Mouse (Mus musculus) kidney, postnatal 4 days (tissue): ENCODE measurements around the gene Mageb3.
A peak's percentile ranks its signal among the peaks of the same experiment; 100 is the strongest.
"Not testable (repeated sequence)": the region's sequence is repeated elsewhere in the genome, so short reads cannot be mapped to it uniquely, and the experiment has no call there.

Experiments
- DNase-seq, 2 experiments: peaks; one replicate each; pipeline ENCODE4 v3.0.0; 2021; ENCODE audit warnings: mixed read lengths in 2 of 2

Gene Mageb3

DNA sequence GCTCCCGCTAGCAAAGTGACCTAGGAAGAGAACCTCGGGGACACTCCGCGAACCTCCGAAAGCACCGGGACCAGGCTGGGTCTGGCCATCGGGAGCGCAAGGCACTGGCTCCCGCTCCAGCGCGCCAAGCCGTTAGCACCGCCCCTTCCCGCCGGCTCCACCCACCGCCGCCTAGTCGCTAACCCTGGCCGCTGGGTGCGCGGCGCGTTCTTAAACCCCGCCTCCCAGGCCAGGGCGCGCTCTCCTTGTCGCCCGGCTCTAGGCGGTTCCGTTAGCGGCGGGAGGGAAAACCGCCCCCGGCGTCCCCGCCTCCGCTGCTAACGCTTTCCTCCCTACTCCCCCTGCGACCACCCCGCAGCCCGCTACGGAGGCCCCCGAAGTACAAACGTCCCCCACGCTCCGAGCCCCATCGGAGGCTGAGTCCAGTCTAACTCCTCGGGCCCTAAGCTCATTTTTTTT is at the start of gene Mageb3, which contains the start of gene Ctdspl2:
TSS of gene Mageb3 (minus strand) at position 328 of the 459 bp plus-strand sequence.
TSS of gene Ctdspl2 (plus strand) at position 237 of the 459 bp plus-strand sequence.
- peak; percentile 98 to 99 for DNase-seq

DNA sequence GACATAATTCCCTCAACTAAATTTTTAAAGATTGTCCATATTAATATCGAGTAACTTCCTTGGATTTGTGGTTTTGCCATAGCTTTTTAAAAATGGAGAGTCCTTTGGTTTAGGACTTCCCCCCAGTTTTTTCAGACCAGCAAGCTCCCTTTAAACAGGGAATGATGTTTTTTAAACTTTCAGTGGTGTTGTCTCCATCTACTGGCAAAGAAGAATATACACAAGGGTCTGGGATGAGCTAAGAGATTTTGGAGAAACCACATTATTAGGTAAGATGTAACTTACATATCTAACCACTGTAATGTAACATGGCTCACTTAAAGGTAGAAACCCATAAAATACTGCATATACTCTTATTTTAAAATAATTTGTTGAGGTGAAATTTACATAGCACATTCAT is 39.8 kb upstream of the Mageb3 start:
- no peak for DNase-seq

DNA sequence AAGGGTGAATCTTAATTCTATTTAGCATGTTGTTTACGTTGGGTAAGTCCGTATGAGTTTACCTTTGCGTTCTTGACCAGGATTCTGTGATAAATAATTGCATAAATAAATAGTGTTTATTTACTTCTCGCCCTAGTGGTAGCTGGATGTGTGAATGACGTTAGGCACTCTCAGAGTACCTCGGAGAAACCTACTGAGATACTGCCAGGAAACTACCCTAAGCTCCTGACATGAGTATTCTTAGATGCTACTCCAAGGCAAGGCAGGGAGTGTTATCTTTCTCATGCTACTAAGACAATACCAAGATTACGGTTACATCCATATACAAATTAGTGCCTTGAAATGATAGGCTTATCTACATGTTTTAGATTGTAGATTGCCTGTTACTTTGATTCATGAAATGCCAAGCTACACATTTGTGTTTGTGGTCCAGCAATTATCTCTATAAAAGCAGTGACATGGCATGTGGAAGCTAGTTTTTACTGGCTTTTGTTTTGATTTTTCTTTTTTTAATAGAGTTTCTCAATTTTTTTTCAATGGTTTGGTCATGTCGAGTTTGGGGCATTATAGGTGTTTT is 1.4 kb upstream of the Mageb3 start:
- no peak for DNase-seq

DNA sequence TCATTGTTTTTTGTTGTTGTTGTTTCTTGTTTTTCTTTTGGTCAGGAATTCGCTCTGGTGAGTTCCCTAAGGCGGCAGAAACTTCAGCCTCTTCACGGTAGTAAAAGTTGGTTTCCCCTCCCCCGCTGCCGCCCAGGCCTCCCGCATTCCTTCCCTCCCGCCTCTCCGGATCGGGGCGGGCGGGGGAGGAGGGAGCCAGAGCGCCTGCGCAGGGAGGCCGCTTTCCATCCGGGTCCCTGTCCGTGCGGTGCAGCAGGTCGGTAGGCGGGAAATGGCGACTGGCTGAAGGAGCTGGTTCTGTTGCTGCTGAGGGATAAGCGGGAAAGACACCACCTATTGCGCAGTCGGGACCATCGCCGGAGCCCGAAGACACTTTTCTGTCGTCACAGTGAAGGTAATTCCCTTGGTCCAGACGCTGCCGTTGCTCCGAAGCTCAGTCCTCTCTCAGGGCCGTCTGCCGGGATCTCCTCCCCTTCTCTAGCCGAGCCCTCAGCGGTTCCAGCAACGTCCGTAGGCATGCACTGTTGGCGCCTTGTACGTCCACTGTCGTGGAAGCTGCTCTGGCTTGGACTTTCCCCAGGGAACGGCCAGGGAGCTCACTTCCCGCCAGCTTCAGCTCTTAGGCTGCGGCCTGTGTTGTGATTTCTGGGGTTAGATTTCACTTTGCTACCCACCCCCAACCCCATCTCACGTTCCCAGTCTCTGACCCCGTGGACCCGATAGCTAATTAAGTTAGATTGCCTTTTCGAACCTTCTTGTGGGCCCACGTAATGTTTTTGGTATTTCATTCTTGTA is 529 bp upstream of the Mageb3 start:
- peak; percentile 97 to 98 for DNase-seq

DNA sequence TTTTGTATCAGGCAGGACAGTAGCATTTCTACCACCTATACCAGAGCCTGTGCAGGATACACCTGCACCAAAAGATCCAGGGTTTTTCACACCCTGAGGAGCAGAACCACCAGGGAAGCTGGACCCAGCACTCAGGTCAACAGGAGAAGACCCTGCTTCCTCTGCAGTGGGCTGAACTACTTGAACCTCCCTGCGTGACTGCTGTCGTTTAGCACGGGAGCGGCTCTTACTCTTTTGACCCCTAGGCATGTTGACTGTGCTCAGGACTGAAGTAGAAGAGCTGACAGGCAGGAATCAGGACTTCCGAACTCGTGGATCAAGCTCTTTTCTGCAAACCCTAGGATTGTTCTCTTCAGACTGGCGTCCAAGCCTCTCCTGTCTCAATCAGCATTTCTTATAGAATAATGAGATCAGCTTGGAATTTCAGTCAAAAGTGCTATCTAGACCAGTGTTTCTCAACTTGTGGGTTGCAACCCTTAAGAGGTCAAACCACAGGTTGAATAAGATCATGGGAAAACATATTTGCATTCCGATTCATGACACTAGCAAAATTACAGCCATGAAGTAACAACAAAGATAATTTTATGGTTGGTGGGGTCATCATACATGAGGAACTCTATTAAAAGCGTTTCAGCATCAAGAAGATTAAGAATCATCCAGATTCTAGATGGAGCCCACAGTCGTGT is 778 bp downstream of the Mageb3 start:
- DNase-seq = peak in 1 of 2 experiments; percentile 5

DNA sequence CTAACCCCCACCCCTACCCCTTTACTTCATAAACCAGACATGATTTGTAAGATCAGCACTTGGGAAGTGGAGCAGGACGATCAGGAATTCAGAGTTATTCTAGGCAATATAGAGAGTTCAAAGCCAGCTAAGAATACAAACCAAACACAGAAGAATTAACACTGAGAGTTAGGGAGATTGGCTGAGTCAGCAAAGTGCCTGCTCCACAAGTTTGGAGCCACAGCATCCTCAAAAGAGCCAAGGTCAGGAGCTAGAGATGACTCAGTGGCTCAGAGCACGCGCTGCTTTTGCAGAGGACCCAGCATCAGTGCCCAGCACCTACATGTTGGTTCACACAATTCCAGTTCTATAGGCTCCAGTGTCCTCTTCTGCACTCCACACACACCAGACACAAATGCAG is 12.5 kb downstream of the Mageb3 start:
- DNase-seq = no peak

DNA sequence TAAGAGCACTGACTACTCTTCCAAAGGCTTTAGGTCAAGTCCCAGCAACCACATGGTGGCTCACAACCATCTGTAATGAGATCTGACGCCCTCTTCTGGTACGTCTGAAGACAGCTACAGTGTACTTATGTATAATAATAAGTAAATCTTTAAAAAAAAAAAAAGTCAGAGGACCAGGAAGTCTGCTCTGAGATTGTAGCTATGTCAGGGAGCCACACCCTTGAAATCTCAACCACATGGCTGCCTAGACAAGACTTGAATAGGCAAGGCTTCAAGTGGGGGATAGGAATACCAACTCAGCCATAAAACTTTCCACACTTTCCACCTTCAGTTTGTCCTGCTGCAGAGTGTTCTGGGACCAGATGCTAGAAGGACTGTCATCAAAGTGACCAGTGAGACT is 18.3 kb downstream of the Mageb3 start:
- not testable (repeated sequence) for DNase-seq

DNA sequence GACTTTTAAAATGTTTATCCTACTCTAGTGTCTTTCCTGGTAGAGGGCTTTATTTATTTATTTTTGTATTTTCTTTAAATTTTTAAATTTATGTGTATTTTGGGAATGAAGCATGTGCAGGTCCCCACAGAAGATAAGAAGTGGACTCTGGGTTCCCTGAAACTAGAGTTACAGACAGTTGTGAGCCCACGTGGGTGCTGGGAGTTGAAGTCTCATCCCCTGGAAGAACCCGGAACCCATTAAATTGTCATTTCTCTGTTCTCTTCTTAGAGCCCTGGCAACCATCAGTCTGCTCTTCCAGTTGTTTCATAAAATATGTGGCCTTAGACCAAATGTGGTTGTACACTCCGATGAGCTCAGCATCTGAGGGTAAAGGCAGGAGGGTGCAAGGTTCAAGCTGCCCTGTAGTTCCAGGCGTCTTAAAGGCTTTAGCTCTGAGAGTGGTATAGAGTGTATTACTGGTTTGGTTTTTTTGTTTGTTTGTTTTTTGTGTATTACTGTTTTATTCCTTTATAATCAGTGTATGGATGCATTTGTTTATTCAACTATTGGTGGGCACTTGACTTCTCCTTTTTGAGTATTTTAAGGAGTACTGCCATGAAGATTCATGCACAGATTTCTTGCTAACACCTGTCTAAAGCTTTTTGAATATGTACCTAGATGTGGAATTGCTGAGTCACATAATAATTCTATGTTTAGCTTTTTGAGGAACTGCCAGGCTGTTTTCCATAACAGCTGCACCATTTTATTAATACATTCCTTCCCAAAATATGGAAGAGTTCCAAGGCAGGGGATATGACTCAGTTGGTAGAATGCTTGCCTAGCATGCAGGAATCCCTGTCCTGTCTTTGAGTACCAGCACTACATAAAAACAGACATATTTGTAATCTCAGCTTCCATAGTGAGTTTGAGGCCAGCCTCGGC is 39.6 kb downstream of the Mageb3 start:
- DNase-seq = no peak

DNA sequence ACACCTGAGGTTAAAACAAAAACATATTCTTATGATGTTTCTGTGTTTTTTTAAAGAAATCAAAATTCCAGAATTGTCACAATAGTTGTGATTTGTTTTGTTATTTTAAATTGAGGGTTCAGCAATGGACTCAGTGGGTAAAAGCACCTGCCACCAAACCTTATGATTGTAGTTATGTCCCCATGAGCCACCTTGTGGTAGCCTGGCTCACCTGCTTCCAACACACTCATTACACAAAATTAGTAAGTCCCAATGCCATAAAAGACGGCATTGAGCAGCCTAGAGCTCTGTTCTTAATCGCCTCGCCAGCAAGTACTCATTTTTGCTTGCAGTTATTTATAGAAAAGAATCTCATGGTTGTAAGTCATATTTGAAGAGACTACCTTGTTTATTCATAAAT is 45.9 kb downstream of the Mageb3 start:
- DNase-seq = peak in 1 of 2 experiments; percentile 13
